Mouse (Mus musculus) kidney, postnatal 36 days (tissue): ENCODE results near the gene Casz1.

Experiments
- DNase-seq, 2 experiments: peaks; one replicate each; pipeline ENCODE4 v3.0.0; 2021 to 2022; ENCODE audit warnings: mixed read lengths in 2 of 2

Casz1 gene

GRCm38 (mm10) chr4:148940674-148941211, 136.5 kb downstream of the Casz1 start:
- DNase-seq = peak; percentile 85 to 88

GRCm38 (mm10) chr4:148941321-148941720, 137.1 kb downstream of the Casz1 start:
- DNase-seq = no peak

GRCm38 (mm10) chr4:148943099-148943498, 138.9 kb downstream of the Casz1 start:
- no peak for DNase-seq

DNA sequence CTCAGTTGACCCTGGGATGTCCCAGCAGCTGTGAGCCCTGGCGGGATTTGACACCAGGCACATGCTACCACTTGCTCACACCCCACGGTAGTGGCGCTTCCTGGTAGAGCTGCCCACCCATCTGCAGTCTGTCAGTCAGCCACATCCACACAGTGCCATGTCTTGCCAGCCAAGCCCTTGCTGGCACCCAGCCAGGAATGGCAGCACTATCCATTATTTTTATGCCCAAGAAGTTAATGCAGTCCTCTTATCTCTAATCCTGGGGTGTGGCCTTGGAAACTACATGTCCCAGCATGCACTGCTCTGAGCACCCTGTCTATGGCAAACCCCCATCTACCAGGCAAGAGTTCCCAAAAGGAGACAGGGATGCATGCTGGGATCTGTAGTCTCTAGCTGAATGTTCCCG, 141.2 kb downstream of the Casz1 start:
- peak in 1 of 2 experiments; percentile 55 for DNase-seq

DNA sequence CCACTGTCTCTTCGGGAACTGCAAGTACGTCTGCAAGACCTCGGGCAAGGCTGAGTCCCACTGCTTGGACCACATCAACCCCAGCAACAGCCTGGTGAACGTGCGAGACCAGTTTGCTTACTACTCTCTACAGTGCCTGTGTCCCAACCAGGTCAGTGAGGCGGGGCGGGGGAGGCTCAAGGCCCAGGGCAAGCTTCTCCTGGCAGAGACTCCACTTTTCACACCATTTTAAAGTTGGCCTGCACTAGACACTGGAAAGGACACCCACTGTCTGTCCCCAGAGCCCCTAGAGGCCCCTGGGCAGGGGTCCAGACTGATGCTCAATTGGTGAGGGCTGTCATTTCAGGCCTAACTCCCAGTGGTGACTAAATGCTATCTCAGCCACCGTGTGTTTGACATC, 141.8 kb downstream of the Casz1 start:
- DNase-seq = no peak

DNA sequence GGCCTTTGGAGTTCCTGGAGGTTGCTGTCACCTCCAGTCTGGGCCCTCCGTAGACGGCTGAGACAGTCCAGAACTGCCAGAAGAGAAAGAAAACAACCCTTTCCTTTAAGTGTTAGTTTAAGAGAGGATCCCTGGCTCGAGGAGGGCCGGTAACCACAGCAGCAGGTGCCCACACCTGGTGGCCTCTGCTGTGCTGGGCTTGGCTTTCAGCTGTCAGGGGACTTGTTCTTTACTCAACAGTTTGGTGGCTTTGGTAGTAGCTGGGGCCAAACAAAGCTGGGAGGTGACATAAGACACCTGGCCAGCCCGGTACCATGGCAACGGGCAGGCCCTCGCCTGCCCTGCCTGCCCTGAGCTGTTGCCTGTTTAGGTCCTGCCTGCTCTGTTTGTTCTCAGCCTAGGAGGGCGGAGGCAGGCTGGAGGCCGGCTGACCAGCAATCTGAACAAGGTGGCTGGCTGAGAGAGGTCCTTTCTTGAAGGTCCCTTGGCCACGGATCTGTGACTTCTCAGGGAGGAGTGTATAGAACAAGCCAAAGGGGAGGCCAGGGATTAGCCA, 143.7 kb downstream of the Casz1 start:
- peak; percentile 54 to 68 for DNase-seq

- DNase-seq = no peak
These were observed 146.3 kb downstream of the Casz1 start for GRCm38 (mm10) chr4:148950487-148950886.

GRCm38 (mm10) chr4:148950932-148951650, 146.9 kb downstream of the Casz1 start:
- peak; percentile 57 to 68 for DNase-seq

DNA sequence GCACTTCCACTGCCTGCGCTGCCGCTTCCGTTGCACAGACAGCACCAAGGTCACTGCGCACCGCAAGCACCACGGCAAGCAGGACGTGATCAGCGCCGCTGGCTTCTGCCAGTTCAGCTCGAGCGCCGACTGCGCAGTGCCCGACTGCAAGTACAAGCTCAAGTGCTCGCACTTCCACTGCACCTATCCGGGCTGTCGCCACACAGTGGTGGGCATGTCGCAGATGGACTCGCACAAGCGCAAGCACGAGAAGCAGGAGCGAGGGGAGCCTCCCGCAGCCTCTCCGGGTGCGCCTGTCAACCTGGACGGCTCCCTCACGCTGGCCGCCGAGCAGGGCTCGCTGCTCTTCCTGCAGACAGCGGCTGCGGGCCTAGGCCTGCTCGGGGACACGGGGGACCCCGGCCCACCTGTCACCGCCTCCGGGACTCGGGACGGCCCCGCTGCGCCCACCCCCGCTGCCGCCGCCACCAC, 147.6 kb downstream of the Casz1 start:
- peak in 1 of 2 experiments; percentile 37 for DNase-seq

- DNase-seq = no peak
These were observed 148.3 kb downstream of the Casz1 start for GRCm38 (mm10) chr4:148952328-148953222.

- DNase-seq = peak; percentile 89 to 94
These were observed 151.0 kb downstream of the Casz1 start for GRCm38 (mm10) chr4:148955131-148955813.

GRCm38 (mm10) chr4:148960011-148960410, 155.8 kb downstream of the Casz1 start:
- DNase-seq = peak; percentile 71 to 72

DNA sequence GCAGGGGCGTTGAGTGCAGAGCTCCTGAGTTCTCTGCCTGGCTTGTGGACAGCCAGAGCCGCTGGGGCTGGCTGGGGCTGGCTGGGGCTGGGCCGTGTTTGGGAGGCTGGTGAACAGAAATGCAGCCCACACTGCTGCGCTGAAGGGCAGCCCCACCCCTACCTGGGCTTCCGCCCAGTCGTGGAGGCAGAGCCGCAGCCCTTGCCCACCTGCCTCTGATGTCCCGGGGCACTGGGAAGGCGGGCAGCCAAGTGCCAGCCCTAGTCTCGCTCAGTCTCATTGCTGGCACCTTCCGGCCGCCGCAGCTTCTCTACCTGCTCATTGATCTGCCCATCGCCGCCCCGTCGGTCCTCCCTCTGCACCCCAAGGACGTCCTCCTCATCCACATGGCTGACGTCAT, 156.9 kb downstream of the Casz1 start:
- peak; percentile 53 to 61 for DNase-seq

- peak; percentile 64 to 74 for DNase-seq
These were observed 157.9 kb downstream of the Casz1 start for GRCm38 (mm10) chr4:148962096-148962495.

DNA sequence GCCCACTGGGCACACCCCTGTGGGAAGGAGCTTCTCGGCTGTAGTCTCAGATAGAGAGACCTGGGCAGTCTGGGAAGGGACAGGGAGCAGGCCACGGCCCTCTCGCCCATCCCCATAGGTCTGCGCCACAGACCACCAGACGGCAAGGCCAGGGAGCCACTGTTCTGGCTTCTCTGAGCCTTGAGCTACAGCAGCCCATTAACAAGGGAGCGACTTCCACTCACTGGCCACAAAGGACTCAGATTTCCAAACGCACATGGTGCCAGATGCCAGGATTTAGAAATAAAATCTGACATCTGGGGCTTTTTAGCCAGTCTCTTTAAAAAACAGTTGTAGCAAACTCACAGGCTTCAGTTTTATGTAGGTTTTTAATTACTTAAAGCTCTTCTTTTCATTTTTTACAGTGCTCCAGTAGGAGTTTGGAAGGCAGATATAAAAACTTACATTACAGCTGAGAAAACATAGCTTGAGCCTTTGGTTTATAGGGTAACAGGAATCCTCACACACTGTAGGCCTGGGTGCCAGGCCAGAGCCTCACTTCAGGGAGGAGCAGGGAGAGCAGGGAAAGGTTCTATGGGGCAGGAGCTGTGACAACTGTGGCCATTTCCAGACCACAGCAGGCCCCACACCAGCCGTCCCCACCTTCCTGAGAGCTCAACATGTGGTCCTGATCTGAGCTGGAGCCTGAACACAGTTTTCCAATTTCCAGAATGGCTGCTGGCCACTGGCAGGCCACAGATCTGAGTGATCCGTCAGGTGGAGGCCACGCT, 160.5 kb downstream of the Casz1 start:
- DNase-seq = no peak

DNA sequence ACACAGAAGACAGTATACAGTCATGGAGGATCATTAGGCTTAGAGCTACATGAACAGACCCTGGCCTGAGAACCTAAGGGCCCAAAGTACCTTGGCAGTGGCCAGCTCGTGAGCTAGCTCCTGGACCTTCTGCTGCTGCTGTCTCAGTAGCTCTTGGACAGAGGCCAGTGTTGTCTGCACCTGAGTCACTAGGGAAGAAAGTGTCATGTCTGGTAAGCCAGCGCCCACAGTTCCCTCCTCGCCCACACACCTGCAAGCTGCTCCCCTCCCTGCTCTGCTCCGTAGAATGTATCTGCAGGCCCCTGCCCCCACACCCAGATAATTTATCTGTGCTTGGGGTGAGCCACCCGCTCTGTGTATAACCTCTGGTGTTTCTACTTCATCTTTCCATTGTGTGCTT, 161.9 kb downstream of the Casz1 start:
- DNase-seq = no peak

- DNase-seq = no peak
These were observed 164.6 kb downstream of the Casz1 start for GRCm38 (mm10) chr4:148968859-148969258.

DNA sequence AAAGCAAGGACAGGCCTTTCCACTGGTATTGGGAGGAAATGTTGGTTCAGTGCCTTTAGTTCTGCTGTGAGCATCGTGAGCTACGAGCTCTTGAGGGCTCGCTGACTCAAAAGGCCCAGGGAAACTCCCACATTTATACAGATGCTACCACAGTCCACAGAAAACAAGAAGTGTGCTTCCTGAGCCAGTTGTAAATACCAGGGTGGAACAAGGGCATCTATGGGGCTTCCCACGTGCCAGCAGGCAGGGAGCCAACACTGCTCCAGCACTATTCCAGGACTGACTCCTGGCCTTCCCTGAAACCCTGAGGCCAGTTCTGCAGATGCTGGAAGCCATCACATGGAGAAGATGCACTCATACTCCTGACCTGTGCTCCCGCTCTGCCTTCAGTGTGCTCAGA, 165.4 kb downstream of the Casz1 start:
- peak; percentile 72 to 81 for DNase-seq

GRCm38 (mm10) chr4:148970742-148971141, 166.5 kb downstream of the Casz1 start:
- peak in 1 of 2 experiments; percentile 37 for DNase-seq

- no peak for DNase-seq
These were observed 167.5 kb downstream of the Casz1 start for GRCm38 (mm10) chr4:148971613-148972242.

DNA sequence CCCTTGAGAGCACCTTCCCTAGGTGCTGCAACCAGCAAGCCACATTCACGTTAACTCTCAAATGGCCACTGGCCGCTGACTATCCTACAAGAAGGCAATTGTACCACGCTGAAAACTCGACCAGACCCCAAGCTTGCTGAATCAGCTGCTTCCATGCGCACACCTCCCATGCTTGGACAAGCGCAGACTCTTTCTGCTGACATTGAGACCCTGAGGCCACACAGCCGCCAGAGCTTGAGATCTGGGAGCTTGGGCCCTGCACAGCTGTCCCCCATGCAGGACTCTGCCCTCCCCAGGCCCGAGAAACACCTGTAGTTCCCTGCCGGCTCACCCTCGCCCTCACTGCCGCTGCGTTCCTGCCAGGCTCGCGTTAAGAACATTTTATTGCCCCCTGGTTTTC, 168.5 kb downstream of the Casz1 start:
- peak in 1 of 2 experiments; percentile 33 for DNase-seq
